Mouse (Mus musculus) sigmoid colon, adult 10 weeks (tissue): Measurements from ENCODE around the gene Fam3b. TPM values are rescaled to one million over a fixed set of nuclear protein-coding genes. Genes with fewer than 3 reads are reported as not detected.

Experiments used
- polyA plus RNA-seq: library from polyadenylated mRNA; stranded (reverse); fragments of 350-450 nt; fragmentation: Illumina TruSeq; extraction: RNeasy Lipid Tissue Mini Kit (QIAGEN cat#74804); gene quantifications from one replicate; pipeline ENCODE4 v1.2.3, GENCODE M21; 2014; ENCODE audit warnings: low read depth, low replicate concordance

The Fam3b gene
- polyA plus RNA-seq = 211 TPM

DNA sequence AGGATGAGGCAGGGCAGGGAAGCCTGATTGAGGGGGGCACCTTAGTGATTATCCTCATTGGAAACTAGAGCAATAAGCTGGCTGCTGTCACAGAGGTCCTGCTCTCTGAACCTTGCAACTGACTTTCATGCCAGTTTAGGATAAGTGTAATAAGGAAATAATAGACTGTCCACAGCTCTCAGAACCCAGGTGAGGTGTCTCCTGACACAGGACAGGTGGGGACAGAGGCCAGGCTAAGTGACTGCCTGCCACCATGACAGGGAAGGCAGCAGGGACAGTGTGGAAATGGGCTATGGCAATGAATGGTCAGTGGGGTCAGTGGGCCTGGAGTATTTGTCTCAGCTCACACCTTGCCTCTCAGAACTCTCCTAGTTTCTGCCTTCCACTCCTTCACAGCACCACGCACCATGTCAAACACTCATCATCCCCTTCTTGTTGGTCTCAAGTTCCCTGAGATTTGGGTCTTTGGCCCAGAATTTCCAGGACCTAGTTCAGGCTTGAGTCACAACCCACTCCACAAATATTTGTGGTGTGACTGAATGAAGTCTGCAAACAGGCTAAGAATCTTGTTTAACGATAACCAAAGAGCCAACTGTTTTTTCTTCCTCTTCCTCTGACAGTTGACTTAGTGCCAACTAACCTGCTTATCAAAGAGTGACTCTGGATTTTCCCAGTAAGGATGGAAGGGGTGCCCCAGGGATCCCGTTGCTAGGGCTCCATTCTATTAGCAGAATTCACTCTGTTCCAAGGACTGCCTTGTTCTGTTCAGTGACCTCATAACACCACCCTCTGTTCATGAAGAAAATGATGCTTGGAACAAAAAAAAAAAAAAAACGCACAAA lies at the start of gene Fam3b:
Fam3b (minus strand) TSS at position 718 of the 842 bp plus-strand sequence.

DNA sequence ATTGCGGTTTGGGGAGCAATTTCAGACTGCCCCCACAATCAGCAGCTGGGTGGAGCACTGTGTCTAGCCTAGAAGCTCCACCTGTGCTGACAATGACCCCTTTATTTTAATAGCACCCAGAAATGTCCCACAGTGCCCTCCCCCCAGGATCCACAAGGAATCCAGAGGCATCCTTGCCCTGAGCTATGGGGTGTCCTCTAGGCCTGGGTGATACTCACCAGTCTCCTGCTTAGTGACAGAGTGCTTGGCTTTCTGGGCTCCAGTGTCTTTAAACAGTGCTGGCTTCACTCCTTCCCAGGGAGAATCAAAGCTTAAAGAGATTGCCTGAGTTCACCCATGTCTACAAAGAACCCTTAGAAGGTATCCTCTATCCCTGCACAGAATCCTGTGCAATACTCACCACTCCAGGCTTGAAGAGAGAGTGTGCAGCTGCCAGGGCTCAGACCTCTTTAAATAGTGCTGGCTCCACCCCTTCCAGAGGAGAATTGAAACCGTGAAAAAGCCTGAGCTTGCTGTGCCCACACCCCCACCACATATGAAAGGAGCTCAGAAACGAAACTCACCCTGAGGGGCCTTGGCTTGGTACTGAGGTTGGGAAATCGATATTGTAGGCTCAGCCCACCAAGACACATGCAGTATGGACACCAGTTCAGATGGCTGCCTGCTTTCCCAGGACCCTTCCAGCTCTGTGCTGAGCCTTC lies 52.0 kb downstream of the Fam3b start, which contains the start of gene Mx1:
Mx1 (minus strand) TSS at position 427 of the 701 bp plus-strand sequence.

Other genes with a start within 250 kb of the Fam3b start
- gene Bace2, start 158.1 kb downstream of the Fam3b start, polyA plus RNA-seq = 48.2 TPM
- gene Mx1, start 51.9 kb downstream of the Fam3b start, polyA plus RNA-seq = 17.7 TPM
- gene Tmprss2, start 96.4 kb upstream of the Fam3b start, polyA plus RNA-seq = 275 TPM
- 15.7 TPM for gene Ripk4, start 249.0 kb upstream of the Fam3b start, polyA plus RNA-seq